Mouse (Mus musculus): Measurements from ENCODE around the gene Ccl26.
"Not testable (repeated sequence)": the region's sequence is repeated elsewhere in the genome, so short reads cannot be mapped to it uniquely, and the experiment has no call there.

Ccl26 gene

DNA sequence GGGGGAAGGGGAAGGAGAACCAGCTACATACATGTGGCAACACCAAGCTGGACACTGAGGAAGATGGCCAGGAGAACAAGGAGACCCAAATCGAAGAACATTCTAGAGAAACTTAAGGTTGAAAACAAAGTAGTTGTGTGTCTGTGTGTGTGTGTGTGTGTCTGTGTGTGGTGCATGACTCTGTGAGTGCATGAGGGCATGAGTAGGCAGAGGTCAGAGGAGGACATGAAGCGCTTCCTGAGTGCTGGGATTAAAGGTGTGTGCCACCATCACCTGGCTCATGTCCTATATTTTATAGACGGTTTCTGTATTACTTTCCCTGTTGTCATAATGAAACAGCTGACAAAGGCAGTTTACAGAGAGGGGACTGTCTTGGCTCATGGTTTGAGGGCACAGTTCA lies at the start of gene Ccl26:
Gene Ccl26, minus strand, starts transcription at position 101 of the 400 bp plus-strand sequence.
- Histone ChIP-seq H3K36me3 (ENCODE audit: control insufficient read depth, insufficient read depth, low read length, poor library complexity, severe bottlenecking) (no peaks in the 10 kb centered on the region), H3K27me3 (ENCODE audit: control insufficient read depth, insufficient read depth, low read length, poor library complexity, severe bottlenecking) (no peaks in the 10 kb centered on the region)
- no peak for DNase-seq (ENCODE audit: low read depth, low spot score)

DNA sequence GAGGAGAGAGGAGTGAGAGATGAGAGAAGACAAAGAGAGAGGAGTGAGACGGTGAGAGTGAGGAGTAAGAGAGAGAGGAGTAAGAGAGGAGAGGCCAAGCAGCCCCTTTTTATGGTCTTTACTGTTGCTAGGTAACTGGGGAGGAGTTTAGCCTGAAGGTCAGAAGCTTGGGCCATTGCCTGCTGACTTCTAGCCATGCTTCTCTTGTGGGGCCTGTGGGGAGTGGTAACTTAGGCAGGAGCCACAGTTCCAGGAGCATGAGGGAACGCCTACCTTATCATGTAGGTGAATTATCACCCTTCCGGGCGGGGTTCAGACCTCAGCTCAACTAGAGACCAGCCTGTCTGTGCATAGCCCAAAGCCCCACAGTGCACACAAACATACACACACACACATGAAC lies 46.4 kb upstream of the Ccl26 start:
- Histone ChIP-seq H3K27me3 (ENCODE audit: control insufficient read depth, insufficient read depth, low read length, poor library complexity, severe bottlenecking) (no peaks in the 10 kb centered on the region), H3K36me3 (ENCODE audit: control insufficient read depth, insufficient read depth, low read length, poor library complexity, severe bottlenecking) (no peaks in the 10 kb centered on the region)
- DNase-seq (ENCODE audit: low read depth, low spot score), result no peak

DNA sequence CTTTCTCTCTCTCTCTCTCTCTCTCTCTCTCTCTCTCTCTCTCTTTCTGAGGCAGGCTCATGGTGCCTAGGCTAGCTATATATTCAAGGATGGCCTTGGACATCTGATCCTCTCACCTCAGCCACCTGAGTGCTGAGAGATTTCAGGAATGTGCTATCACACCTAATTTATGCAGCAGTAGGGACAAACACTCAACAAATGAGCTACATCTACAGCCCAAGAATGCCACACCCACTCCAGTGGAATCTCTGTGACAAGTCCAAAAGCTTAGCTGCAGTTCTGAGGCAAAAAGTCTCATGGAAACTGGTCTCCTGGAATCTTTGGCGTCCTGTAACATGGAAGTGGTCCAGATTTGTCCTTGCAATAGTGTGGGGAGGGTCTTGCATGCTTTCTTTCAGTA lies 44.2 kb upstream of the Ccl26 start:
- DNase-seq (ENCODE audit: low read depth, low spot score), result no peak
- no peaks in the 10 kb centered on the region for H3K36me3 ChIP-seq (ENCODE audit: control insufficient read depth, insufficient read depth, low read length, poor library complexity, severe bottlenecking)

DNA sequence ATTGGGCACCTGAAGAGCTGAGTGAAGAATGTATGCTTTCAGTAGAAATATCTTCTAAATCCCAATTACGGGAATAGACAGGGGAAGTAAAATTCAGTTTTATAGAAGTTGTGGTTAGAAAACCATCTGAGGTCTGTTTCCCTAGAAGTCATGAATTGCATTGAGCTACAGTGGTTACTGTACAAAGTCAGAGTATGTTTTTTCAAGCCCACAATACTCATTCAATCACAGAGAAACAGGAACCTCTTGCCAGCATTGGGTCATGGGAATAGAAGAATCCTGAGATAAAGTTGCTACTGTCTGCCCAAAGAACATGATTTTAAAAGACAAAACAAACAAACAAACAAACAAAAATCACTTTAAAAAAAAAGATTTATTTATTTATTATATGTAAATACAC lies 43.3 kb upstream of the Ccl26 start:
- H3K27me3 ChIP-seq (ENCODE audit: control insufficient read depth, insufficient read depth, low read length, poor library complexity, severe bottlenecking); H3K36me3 ChIP-seq (ENCODE audit: control insufficient read depth, insufficient read depth, low read length, poor library complexity, severe bottlenecking); DNase-seq (ENCODE audit: low read depth, low spot score): not testable (repeated sequence)

More for the DNA sequence above, 44.2 kb upstream of the Ccl26 start:
- no peaks in the 10 kb centered on the region for H3K27me3 ChIP-seq (ENCODE audit: control insufficient read depth, insufficient read depth, low read length, poor library complexity, severe bottlenecking)

DNA sequence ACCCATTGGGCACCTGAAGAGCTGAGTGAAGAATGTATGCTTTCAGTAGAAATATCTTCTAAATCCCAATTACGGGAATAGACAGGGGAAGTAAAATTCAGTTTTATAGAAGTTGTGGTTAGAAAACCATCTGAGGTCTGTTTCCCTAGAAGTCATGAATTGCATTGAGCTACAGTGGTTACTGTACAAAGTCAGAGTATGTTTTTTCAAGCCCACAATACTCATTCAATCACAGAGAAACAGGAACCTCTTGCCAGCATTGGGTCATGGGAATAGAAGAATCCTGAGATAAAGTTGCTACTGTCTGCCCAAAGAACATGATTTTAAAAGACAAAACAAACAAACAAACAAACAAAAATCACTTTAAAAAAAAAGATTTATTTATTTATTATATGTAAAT lies 41.3 kb upstream of the Ccl26 start:
- DNase-seq (ENCODE audit: low read depth, low spot score); H3K27me3 ChIP-seq (ENCODE audit: control insufficient read depth, insufficient read depth, low read length, poor library complexity, severe bottlenecking); H3K36me3 ChIP-seq (ENCODE audit: control insufficient read depth, insufficient read depth, low read length, poor library complexity, severe bottlenecking): not testable (repeated sequence)

DNA sequence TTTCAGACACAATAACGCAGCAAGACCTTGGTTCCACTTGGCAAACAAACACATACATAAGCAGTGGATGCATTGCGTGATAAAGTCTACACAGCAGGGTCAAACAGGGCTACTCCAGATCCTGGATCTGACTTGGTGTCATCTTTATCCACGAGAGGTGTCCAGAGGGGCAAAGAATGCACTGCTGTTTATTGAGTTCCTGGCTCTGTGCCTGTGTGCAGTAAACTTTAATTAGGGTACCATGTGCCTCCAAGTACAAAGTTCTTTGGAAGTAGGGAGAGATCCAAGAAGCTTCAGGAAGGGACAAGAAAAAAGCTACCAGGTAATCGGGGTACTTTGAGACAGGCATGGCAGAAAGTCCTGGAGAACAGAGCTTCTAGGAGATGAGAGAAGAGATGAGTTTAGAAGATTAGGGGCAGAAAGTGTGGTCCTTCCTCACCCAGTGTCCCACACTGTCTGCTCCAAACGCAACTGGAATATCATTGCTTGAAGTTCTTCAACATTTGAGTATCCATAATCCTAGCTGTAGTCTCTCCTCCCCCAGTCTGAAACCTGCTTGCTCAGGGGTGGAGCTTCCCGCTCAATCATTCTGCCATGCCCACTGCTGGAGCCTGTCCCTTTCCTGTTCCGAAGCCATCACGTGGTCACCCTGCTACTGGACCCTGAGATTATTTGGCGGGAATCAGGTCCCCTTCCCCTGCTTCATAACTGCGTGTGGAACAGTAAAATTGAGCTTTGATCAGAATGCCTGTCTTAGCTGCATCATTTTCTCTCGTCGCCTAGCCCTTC lies 26.8 kb upstream of the Ccl26 start:
- H3K27me3 ChIP-seq (ENCODE audit: control insufficient read depth, insufficient read depth, low read length, poor library complexity, severe bottlenecking), result no peaks in the 10 kb centered on the region
- no peaks in the 10 kb centered on the region for H3K36me3 ChIP-seq (ENCODE audit: control insufficient read depth, insufficient read depth, low read length, poor library complexity, severe bottlenecking)
- DNase-seq (ENCODE audit: low read depth, low spot score), result no peak

DNA sequence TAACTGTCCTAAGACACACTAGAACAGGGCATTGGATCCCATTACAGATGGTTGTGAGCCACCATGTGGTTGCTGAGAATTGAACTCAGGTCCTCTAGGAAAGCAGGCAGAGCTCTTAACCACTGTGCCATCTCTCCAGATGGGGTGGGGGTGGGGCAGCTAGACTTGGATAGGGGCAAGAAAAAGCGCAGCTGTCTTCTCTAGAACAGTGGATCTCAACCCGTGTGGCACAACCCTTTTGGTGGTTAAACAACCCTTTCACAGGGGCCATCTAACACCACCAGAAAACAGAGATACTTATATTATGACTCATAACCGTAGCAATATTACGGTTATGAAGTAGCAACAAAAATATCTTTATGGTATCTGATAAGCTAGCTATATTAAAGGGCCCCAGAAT lies 24.4 kb upstream of the Ccl26 start:
- H3K36me3 ChIP-seq (ENCODE audit: control insufficient read depth, insufficient read depth, low read length, poor library complexity, severe bottlenecking), result no peaks in the 10 kb centered on the region
- DNase-seq (ENCODE audit: low read depth, low spot score), result no peak
- H3K27me3 ChIP-seq (ENCODE audit: control insufficient read depth, insufficient read depth, low read length, poor library complexity, severe bottlenecking), result no peaks in the 10 kb centered on the region; the same call in 1 of the 2 replicates

DNA sequence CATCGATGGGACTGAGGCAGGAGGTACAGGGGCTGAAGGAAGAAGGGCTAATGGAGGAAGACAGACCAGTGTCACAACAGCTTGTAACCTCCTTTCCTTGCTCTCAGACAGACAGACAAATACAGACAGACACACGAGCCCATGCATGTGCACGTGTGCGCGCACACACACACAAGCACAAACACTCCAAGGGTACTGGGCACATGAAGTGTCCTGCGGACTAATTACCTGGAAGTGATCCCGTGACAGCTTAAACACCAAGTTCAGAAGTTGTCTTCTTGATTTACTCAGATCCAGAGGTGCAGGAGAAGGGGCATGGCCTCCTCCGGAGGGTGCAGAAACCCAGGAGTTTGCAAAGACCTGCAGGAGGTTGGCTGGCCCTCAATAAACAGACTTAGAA lies 22.3 kb upstream of the Ccl26 start:
- H3K36me3 ChIP-seq (ENCODE audit: control insufficient read depth, insufficient read depth, low read length, poor library complexity, severe bottlenecking), result no peaks in the 10 kb centered on the region
- no peak for DNase-seq (ENCODE audit: low read depth, low spot score)
- no peaks in the 10 kb centered on the region; the same call in 1 of the 2 replicates for H3K27me3 ChIP-seq (ENCODE audit: control insufficient read depth, insufficient read depth, low read length, poor library complexity, severe bottlenecking)

DNA sequence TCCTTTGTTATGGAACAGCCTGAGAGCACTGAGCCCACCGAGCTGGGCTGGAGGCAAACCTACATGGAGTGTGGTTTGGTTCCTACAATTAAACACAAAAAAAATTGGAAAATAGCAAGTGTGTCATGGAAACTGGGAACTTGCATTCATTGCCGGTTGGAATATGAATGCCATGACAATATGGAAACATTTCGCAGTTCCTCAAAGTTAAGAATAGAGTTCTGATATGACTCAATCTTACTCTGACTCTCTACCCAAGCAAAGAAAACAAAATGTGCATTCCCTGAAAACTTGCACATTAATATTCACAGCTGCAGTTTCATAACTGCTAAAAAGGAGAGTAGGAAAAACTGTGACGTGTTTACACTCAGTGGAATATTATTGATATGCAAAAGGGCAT lies 19.0 kb upstream of the Ccl26 start:
- no peak for DNase-seq (ENCODE audit: low read depth, low spot score)
- no peaks in the 10 kb centered on the region; the same call in 1 of the 2 replicates for H3K27me3 ChIP-seq (ENCODE audit: control insufficient read depth, insufficient read depth, low read length, poor library complexity, severe bottlenecking)
- H3K36me3 ChIP-seq (ENCODE audit: control insufficient read depth, insufficient read depth, low read length, poor library complexity, severe bottlenecking), result no peaks in the 10 kb centered on the region

DNA sequence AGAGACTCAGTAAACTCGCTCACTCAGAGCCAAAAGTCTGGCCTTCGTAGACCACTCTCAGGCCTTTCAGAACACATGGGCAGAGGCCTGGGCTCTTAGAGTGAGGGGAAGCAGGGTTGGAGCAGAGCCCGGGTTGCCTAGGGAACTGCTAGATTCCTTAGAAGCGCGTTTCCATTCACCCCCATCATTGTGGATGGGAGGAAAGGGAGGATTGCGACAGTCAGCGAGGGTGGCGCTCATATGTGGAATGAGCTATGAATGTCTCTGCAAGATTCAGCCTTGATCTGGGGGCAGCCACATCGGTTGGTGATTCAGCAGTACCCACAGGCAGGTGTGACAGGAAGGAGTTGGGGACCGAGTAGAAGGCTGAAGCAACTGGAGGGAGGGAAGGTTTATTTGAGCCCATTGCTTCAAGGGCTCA lies 16.0 kb upstream of the Ccl26 start:
- Histone ChIP-seq H3K36me3 (ENCODE audit: control insufficient read depth, insufficient read depth, low read length, poor library complexity, severe bottlenecking) (no peaks in the 10 kb centered on the region), H3K27me3 (ENCODE audit: control insufficient read depth, insufficient read depth, low read length, poor library complexity, severe bottlenecking) (no peaks in the 10 kb centered on the region; the same call in 1 of the 2 replicates)
- DNase-seq (ENCODE audit: low read depth, low spot score), result no peak

DNA sequence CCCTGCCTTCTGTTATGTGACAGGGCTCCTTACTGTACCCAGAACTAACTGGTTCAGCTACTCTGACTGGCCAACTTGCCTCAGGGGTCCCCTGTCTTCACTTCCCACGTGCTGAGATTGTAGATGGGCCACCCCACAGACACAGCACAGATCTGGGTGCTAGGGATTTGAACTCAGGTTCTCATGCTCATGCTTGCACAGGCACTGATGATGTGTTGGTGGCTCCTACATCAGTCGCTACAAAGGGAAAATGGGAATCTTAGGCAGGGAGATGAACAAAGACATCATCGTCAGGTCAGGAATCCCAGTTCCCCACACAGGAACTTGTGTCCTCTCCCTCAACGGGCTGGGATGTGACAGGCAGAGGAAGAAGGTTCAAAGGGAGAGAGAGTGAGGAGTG lies 12.7 kb upstream of the Ccl26 start:
- no peak for DNase-seq (ENCODE audit: low read depth, low spot score)
- no peaks in the 10 kb centered on the region for H3K27me3 ChIP-seq (ENCODE audit: control insufficient read depth, insufficient read depth, low read length, poor library complexity, severe bottlenecking)

DNA sequence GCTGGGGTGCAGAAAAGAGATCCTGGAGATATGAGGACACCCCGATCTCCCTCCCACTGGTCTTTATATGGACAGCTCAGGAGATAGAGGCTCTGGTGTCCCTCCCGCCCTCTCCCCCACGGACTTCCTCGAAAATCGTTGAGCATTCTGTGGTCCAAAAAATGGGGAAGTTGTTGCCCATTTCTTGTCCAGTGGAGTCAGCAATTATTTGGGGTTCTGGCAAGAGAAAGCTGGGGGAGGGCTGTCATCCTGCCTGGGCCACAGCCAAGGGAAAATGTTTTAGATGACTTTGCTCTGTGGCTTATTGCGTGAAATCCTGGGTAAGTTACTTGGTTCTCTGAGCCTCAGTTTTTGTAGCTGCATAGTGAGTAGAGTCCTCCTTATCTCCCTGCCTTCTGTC lies 9.6 kb upstream of the Ccl26 start, which contains the start of gene Ccl24:
Gene Ccl24, minus strand, starts transcription at position 44 of the 400 bp plus-strand sequence.
- H3K27me3 ChIP-seq (ENCODE audit: control insufficient read depth, insufficient read depth, low read length, poor library complexity, severe bottlenecking), result no peaks in the 10 kb centered on the region
- no peaks in the 10 kb centered on the region for H3K36me3 ChIP-seq (ENCODE audit: control insufficient read depth, insufficient read depth, low read length, poor library complexity, severe bottlenecking)
- DNase-seq (ENCODE audit: low read depth, low spot score), result no peak

More for the DNA sequence above, 12.7 kb upstream of the Ccl26 start:
- H3K36me3 ChIP-seq (ENCODE audit: control insufficient read depth, insufficient read depth, low read length, poor library complexity, severe bottlenecking), result no peaks in the 10 kb centered on the region

DNA sequence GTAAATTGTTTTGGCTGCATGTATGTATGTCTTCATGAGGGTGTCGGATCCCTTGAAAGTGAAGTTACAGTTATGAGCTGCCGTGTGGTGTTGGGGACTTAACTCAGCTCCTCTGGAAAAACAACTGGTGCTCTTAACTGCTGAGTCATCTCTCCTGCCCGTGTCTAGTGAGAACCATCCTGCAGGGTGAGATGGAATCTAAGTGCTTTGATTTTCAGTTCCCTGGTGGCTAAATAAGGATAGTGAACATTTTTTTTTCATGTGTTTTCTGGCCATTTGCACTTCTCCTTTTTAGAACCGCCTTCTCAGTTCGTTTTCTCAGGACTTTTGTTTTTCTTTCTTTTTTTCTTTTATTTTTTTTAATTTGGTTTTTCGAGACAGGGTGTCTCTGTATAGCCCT lies 5.3 kb upstream of the Ccl26 start:
- no peaks in the 10 kb centered on the region for H3K36me3 ChIP-seq (ENCODE audit: control insufficient read depth, insufficient read depth, low read length, poor library complexity, severe bottlenecking)
- peak; percentile 50 for DNase-seq (ENCODE audit: low read depth, low spot score)

DNA sequence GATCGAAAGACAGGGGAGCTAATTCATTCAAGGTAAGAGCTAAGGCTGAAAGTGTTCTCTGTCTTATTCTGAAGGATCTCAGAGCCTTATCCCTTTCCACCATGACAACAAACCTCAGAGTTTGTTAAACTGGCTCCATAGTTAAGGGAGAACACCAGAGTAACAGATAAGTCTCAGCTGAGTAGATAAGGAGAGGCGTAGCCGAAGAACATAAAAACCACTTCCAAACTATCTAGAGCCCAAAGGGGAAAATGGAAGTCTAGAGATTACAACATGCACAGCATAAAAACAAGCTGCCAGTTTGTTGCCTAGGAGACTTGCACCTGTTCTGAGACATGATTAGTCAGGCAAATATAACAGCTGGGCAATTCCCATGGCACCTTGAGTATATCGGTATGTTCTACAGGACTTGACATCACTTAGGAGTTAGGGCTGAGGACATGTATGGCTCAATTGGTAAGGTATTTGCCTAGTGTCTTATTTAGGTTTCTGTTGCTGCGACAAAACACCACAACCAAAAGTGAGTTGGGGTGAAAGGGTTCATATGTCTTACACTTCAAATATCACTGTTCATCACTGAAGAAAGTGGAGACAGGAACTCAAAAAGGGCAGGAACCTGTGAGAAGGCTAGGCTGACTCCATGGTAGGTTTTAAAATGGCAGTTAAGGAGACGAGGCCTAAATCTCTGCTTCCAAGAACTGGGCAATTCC lies 4.3 kb upstream of the Ccl26 start:
- no peaks in the 10 kb centered on the region for H3K36me3 ChIP-seq (ENCODE audit: control insufficient read depth, insufficient read depth, low read length, poor library complexity, severe bottlenecking)
- no peaks in the 10 kb centered on the region for H3K27me3 ChIP-seq (ENCODE audit: control insufficient read depth, insufficient read depth, low read length, poor library complexity, severe bottlenecking)

More for the DNA sequence above, 5.3 kb upstream of the Ccl26 start:
- H3K27me3 ChIP-seq (ENCODE audit: control insufficient read depth, insufficient read depth, low read length, poor library complexity, severe bottlenecking), result no peaks in the 10 kb centered on the region

DNA sequence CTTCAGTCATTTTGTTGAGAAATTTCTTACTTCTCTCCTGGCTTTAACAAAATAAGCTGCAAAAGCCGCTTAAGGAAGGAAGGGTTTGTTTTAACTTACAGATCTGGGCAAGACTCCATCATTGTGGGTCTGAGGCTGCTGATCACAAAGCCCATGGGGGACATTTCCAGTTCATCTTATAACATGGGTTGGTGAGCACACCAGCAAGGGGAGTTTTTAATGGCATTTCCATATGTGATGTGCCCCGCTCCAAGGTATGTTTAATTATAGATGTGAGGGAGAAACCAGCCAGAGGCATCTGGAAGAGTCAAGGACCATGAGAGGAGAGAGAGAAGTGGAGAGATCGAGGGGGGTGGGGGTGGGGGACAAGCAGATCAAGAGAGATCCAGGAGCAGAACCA lies 5.7 kb downstream of the Ccl26 start:
- Histone ChIP-seq H3K36me3 (ENCODE audit: control insufficient read depth, insufficient read depth, low read length, poor library complexity, severe bottlenecking) (no peaks in the 10 kb centered on the region), H3K27me3 (ENCODE audit: control insufficient read depth, insufficient read depth, low read length, poor library complexity, severe bottlenecking) (no peaks in the 10 kb centered on the region)
- no peak for DNase-seq (ENCODE audit: low read depth, low spot score)

More for the DNA sequence above, 4.3 kb upstream of the Ccl26 start:
- DNase-seq (ENCODE audit: low read depth, low spot score), result peak; percentile 48

All from splenic B cell, adult 2 months (primary cell).